13 mouse cellular contexts compared by ENCODE assay signal in the genomic region with DNA sequence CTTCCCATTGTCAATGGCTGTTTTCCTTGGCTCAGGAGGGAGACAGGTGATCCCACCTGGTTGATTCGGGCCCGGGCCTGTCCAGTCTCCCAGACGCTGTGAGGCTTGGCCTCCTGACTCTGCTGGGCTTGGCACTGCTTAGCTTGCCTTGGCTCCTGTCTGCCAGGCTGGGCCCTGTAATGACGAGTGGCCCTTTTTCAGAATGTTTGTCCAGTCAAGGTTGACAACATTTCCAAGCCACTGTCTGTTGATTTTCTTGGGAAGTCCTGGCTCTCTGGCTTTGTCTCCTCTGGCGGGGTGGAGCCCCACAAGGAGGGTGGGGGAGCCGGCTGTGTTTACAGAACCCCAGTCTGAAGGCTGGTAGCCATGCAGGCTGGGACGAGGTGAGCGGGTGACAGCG. TPM values are rescaled to one million over a fixed set of nuclear protein-coding genes. Genes with fewer than 3 reads are reported as not detected.
DNase-seq lines count a peak whose midpoint lies in the region; ATAC-seq and TF ChIP-seq lines count a peak whose summit lies in the region.
"Had no signal": no experiment of that assay in that cellular context is flagged by ENCODE, and none has a peak within 500 bp of the region (broad histone marks: within the 10 kb centered on the region; RNA-seq: fewer than 3 reads in every experiment).

No protein-coding gene starts in this region.

- H3K27ac ChIP-seq in neural tube, embryonic 11.5 days (ENCODE audit: low read depth, low read length), result no peak overlapping the region
- H3K27ac ChIP-seq in neural tube, embryonic 15.5 days (replicated peaks), result no peak overlapping the region
- no peak overlapping the region for H3K27ac ChIP-seq in lung, embryonic 14.5 days (ENCODE audit: low read depth)
- H3K27ac ChIP-seq in heart, embryonic 12.5 days (ENCODE audit: poor library complexity, severe bottlenecking), result no peak overlapping the region
- H3K27ac ChIP-seq: limb, embryonic 12.5 days; macrophage had no signal

- WGBS in neural tube, embryonic 11.5 days, result 77% methylated on average over 9 of the region's 9 CpGs
- WGBS in neural tube, embryonic 15.5 days, result 81% methylated on average over 9 of the region's 9 CpGs
- 39% methylated on average over 9 of the region's 9 CpGs for WGBS in lung, embryonic 14.5 days
- 70% methylated on average over 9 of the region's 9 CpGs for WGBS in heart, embryonic 12.5 days

- H3K27me3 ChIP-seq in neural tube, embryonic 11.5 days (ENCODE audit: control insufficient read depth, insufficient read depth, low read length), result no peaks in the 10 kb centered on the region
- no peaks in the 10 kb centered on the region for H3K27me3 ChIP-seq in neural tube, embryonic 15.5 days (replicated peaks)
- H3K27me3 ChIP-seq in lung, embryonic 14.5 days (ENCODE audit: insufficient read depth, low read length), result no peaks in the 10 kb centered on the region
- H3K27me3 ChIP-seq in heart, embryonic 12.5 days (replicated peaks), result peaks cover 6% of the 10 kb centered on the region; the same call in 1 of the 2 replicates

- no peak overlapping the region for H3K4me3 ChIP-seq in neural tube, embryonic 11.5 days (ENCODE audit: low read depth, low read length)
- no peak overlapping the region for H3K4me3 ChIP-seq in neural tube, embryonic 15.5 days (replicated peaks)
- H3K4me3 ChIP-seq in lung, embryonic 14.5 days (ENCODE audit: low read depth, low read length), result no peak overlapping the region
- no peak overlapping the region for H3K4me3 ChIP-seq in heart, embryonic 12.5 days
- H3K4me3 ChIP-seq: limb, embryonic 12.5 days had no signal

- H3K9ac ChIP-seq in neural tube, embryonic 11.5 days (ENCODE audit: low read length), result no peak overlapping the region
- no peak overlapping the region for H3K9ac ChIP-seq in neural tube, embryonic 15.5 days (replicated peaks)
- no peak overlapping the region for H3K9ac ChIP-seq in lung, embryonic 14.5 days
- no peak overlapping the region for H3K9ac ChIP-seq in heart, embryonic 12.5 days
- H3K9ac ChIP-seq: limb, embryonic 12.5 days had no signal

- H3K4me1 ChIP-seq in neural tube, embryonic 11.5 days (ENCODE audit: control insufficient read depth, insufficient read depth, low read length), result peaks cover 15% of the 10 kb centered on the region
- peaks cover 15% of the 10 kb centered on the region for H3K4me1 ChIP-seq in neural tube, embryonic 15.5 days
- H3K4me1 ChIP-seq in lung, embryonic 14.5 days (ENCODE audit: insufficient read depth), result no peaks in the 10 kb centered on the region
- peaks cover 17% of the 10 kb centered on the region for H3K4me1 ChIP-seq in heart, embryonic 12.5 days (replicated peaks)

- intact Hi-C loops in gastrocnemius, postnatal 36 days (cut with DNase I), result no loop called here

- H3K4me2 ChIP-seq in neural tube, embryonic 11.5 days (ENCODE audit: low read depth), result no peak overlapping the region
- no peak overlapping the region for H3K4me2 ChIP-seq in neural tube, embryonic 15.5 days
- no peak overlapping the region for H3K4me2 ChIP-seq in lung, embryonic 14.5 days
- H3K4me2 ChIP-seq in heart, embryonic 12.5 days, result no peak overlapping the region
- H3K4me2 ChIP-seq: limb, embryonic 12.5 days had no signal

- H3K9me3 ChIP-seq in neural tube, embryonic 11.5 days (ENCODE audit: control insufficient read depth, low read length), result no peaks in the 10 kb centered on the region
- no peaks in the 10 kb centered on the region for H3K9me3 ChIP-seq in neural tube, embryonic 15.5 days (replicated peaks)
- H3K9me3 ChIP-seq in lung, embryonic 14.5 days (ENCODE audit: low read depth, low read length), result no peaks in the 10 kb centered on the region
- no peaks in the 10 kb centered on the region for H3K9me3 ChIP-seq in heart, embryonic 12.5 days (replicated peaks)
- H3K9me3 ChIP-seq: limb, embryonic 12.5 days had no signal

- 0 out of 2 replicates have a peak, but pooled peaks have one; percentile 31 for ATAC-seq in cerebellum, adult (ENCODE audit: insufficient number of reproducible peaks, low FRiP score, low TSS enrichment)
- ATAC-seq in neural tube, embryonic 11.5 days (ENCODE audit: insufficient read depth, low FRiP score, low TSS enrichment), result no peak
- ATAC-seq in neural tube, embryonic 15.5 days (ENCODE audit: low FRiP score), result no peak
- peak; percentile 62 for ATAC-seq in lung, embryonic 14.5 days (ENCODE audit: insufficient read depth)
- ATAC-seq in heart, embryonic 12.5 days (ENCODE audit: insufficient number of reproducible peaks, low FRiP score), result no peak
- ATAC-seq: inflammation-experienced regulatory T-cells, adult 6 months had no signal

- no peaks in the 10 kb centered on the region for H3K36me3 ChIP-seq in neural tube, embryonic 11.5 days (ENCODE audit: control insufficient read depth, insufficient read depth, low read length)
- H3K36me3 ChIP-seq in neural tube, embryonic 15.5 days, result no peaks in the 10 kb centered on the region
- H3K36me3 ChIP-seq in lung, embryonic 14.5 days (ENCODE audit: insufficient read depth), result no peaks in the 10 kb centered on the region
- H3K36me3 ChIP-seq in heart, embryonic 12.5 days, result no peaks in the 10 kb centered on the region
- H3K36me3 ChIP-seq: limb, embryonic 12.5 days had no signal

- no peak for DNase-seq in cerebellum, postnatal 4 days (ENCODE audit: low spot score in 2 of 2)
- peak; percentile 7 for DNase-seq in neural tube, embryonic 11.5 days (ENCODE audit: low spot score)
- no peak for DNase-seq in lung, embryonic 14.5 days
- DNase-seq in right cerebral cortex, postnatal 36 days (ENCODE audit: low spot score in 2 of 2), result no peak
- no peak for DNase-seq in gastrocnemius, postnatal 36 days
- DNase-seq: heart, postnatal 36 days; kidney, postnatal 10 days had no signal

- TF ChIP-seq CTCF in lung, embryonic 14.5 days (IDR thresholded peaks at IDR 0.05; ENCODE audit: low read depth), result no peak

RNA-seq across cellular contexts. Expression of a gene that starts 49.2 kb away (rescaled TPM):
- polyA plus RNA-seq in neural tube, embryonic 11.5 days (2014; fragmentation: Nextera tagmentation; extraction: Ambion mirVana), result 25.6 and 29.6 TPM in 2 replicates
- 5.2 and 11.3 TPM in 2 replicates for polyA plus RNA-seq in neural tube, embryonic 15.5 days (2015; fragmentation: Nextera tagmentation; extraction: Ambion mirVana)
- polyA plus RNA-seq in lung, embryonic 14.5 days (2014; fragmentation: Nextera tagmentation; extraction: Ambion mirVana), result 1.6 and 2.1 TPM in 2 replicates
- 0.13 TPM in 2 replicates for polyA plus RNA-seq in heart, embryonic 12.5 days (2016; fragmentation: Nextera tagmentation; extraction: Ambion mirVana)
- 1 to 10 TPM; 3.2 TPM for total RNA-seq in gastrocnemius, postnatal 36 days (2021)
- polyA plus RNA-seq: macrophage had no signal

Comparison
In these comparisons a context has a peak if more than half of its experiments do, and no peak if none do; other contexts are left out.
1. ATAC-seq: peak in cerebellum, adult (single experiment) and lung, embryonic 14.5 days (single experiment); none in neural tube, embryonic 11.5 days (single experiment), neural tube, embryonic 15.5 days (single experiment) and heart, embryonic 12.5 days (single experiment).